Mouse (Mus musculus): ENCODE measurements around the gene Rps12-ps3.

The Rps12-ps3 gene

DNA sequence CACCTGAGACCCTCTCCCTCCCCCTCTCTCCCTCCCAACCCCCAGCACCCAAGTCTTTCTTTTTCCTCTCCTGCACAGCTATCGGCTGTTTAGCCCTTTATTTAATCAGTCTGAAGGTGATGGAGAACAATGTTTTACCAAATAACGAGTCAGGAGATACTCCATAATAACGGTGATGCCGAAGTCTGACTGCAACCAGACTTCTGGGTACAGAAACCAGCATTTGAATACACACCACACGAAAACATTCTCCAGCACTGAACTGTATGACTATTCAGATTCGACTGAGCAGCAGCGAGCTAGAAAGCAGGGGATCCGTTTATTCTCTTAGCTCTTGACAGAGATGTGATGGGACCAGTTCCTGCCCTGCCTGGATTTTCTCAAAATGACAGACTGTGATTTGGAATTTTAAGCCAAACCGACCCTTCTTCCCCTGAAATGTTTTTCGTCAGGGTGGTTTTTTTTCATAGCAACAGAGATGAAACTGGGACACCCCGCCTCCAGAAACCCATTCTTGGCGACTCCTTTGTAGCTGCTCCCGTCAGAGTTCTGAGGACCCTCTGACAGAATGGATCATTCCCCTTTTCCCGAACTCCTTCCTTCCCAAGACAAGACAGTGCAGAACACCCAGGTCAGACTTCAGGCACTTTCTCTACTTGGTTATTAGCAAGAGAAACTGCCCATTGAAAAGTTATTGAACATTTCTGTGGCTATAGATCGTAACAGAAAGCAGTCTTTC is 29.2 kb downstream of the Rps12-ps3 start:
- DNase-seq (ENCODE audit: low spot score): no peak

DNA sequence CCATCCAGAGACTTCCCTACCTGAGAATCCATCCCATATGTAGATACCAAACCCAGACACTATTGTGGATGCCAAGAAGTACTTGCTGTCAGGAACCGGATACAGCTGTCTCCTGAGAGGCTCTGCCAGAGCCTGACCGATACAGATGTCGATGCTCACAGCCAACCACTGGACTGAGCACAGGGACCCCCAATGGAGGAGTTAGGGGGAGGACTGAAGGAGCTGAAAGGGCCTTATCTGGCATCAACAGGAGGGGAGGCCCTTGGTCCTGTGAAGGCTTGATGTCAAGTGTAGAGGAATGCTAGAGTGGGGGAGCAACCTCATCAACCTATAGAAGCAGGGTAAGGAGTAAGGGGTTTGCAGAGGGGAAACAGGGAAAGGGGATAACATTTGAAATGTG is 30.7 kb downstream of the Rps12-ps3 start:
- no peak for DNase-seq (ENCODE audit: low spot score)

DNA sequence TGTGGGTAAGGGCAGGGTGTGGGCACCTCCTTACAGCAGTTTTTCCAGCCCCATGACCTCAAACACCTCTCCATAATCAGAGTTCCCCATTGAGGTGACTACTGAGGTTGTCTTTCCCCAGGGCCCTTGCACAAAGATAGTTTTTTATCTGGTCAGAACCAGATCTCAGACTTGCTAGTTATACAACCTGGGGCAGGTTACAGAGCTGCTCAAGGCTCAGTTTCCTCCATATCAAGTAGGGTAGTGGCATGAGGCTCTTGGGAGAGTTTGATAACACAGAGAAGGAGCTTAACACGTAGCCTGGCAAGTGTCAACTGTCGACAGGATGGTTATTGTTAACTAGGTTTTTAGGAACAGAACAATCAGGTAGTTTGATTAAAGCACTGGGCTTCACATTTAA is 32.8 kb downstream of the Rps12-ps3 start:
- no peak for DNase-seq (ENCODE audit: low spot score)

DNA sequence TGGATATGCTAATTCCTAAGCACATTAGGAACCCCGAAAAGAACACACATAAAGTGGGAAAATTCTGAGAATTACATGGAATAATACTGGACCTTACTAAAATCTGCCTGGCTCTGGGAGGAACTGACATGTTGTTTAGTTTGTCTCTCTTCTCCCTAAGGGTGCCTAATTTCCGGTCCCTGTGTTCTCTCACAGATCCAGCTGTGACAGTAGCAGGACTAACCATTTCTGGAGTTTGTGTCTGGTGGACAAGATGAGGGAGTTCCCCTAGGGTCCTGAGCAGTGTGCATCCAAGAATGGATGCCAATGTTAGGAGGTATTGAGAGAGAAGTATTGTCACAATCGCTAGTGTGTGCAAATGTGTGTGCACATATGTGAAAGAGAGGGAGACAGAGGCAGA is 34.3 kb downstream of the Rps12-ps3 start:
- DNase-seq (ENCODE audit: low spot score): no peak

DNA sequence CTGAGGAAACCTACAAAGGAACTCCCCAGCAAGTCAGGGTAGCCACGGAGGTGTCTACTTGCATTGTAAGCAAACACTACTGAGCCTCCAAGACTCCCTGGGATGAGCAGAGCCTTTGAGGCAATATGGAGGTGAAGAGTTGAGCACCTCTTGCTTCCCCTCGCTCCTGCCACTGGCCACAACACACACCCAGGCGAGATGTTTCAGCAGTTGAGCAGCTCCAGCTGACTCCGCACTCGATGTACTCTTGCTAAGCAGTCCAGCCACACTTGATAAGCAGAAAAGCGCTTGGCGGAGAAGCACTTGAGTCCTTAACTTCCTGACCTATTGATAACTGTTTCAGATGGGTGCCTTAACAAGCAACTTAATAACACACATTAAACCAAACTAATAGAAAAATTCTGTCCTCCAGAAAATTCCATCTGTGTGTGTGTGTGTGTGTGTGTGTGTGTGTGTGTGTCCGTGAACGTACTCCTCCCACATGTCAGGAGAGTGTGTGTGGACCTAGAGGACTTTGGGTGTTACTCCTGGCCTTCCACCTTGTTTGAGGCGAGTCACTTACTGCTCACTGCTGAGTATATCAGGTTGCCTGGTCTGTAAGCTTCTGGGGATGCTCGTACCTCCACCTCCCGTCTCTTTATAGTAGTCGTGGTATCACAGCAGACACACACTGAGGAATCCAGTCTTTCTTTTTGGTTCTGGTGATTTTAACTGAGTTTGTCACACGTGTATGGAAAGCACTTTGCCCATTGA is 34.9 kb downstream of the Rps12-ps3 start:
- DNase-seq (ENCODE audit: low spot score): no peak

DNA sequence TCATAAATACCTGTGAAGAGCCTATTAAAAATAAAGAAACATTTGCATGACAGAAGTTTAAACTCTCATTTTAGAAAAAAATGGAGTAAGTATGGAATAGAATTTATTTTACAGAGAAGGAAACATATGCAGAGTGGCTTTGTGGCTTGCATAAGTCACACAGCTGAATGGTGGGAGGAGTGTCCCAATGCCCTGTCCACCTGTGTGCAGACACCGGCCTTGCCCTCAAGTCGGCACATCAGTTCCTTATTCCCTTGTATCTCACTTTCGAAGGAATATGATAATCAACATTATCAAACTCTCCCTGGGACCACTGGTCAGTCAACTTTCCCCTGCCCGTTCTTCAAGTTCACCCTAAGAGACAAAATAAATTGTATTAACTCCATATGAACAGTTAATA is 35.8 kb downstream of the Rps12-ps3 start:
- no peak for DNase-seq (ENCODE audit: low spot score)

DNA sequence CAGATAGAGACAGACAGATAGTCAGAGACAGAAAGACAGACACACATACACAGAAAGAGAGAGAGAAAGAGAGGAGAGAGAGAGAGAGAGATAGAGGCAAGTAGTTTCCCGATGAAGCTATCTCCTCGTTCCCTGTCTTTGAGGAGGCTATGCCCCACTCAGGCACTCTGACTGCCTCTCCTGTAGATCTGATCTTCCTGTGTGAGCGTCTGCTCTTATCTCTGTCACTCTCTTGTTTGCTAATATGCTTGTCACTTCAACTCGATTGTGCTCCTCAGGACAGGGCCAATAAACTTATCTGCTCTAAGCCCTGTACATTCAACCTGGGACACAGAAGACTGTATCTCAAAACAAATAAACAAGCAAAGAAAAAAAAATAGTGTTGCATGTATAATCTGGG is 37.1 kb downstream of the Rps12-ps3 start:
- no peak for DNase-seq (ENCODE audit: low spot score)

DNA sequence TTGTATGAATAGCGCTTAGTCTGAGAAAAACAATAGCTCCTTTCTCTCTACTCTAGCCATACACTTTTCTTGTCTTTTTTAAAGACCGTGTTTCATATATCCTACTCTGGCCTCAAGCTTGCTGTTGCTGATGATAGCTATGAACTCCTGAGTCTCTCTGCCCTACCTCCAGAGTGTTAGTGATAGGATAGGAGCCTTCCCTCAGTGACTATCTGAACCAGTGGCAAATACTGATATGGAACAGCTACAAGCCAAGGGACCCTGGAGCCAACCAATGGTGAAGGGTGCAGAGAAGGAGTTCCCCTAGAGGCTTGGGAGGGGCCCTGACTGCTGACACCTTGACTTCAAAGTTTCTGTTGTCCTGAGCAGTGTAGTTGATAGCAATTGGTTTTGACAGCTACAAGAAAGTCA is 38.4 kb downstream of the Rps12-ps3 start:
- DNase-seq (ENCODE audit: low spot score): peak; percentile 89

DNA sequence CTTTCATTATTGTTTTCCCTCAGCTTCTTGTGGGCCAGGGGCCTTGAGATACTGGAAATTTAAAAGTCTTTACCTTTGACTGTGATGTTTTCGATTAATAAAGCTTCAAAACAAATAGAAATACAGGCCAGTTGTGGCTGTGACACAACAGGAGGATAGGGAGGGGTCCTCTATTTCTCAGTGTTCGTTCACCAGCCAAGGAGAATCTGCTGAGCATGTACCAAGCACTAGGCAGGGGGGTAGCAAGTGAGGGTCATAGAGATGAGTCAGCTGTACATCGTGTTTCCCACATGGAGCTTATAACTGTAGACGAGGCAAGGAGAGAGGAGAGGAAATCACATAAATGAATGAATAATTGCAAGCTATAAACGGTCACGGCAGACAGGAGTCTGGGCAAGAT is 40.6 kb downstream of the Rps12-ps3 start:
- DNase-seq (ENCODE audit: low spot score): no peak

DNA sequence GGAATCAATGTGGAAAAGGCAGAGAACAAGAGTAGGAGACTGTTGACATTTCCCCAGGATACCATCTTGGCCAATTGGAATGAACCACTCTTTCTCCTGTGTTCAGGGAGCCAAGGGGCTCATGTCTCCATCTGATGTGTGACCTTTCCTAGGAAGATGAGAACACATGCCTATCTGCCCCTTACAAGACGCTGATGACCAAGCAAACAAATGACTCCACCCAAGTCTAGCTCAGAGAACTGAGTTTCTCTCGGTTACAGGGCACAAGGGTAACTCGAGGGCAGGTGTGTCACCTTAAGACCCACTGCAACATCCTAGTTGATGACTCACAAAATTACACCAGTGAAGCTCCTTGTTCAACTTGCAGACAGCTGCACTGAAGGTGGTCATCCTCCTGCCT is 41.6 kb downstream of the Rps12-ps3 start:
- no peak for DNase-seq (ENCODE audit: low spot score)

DNA sequence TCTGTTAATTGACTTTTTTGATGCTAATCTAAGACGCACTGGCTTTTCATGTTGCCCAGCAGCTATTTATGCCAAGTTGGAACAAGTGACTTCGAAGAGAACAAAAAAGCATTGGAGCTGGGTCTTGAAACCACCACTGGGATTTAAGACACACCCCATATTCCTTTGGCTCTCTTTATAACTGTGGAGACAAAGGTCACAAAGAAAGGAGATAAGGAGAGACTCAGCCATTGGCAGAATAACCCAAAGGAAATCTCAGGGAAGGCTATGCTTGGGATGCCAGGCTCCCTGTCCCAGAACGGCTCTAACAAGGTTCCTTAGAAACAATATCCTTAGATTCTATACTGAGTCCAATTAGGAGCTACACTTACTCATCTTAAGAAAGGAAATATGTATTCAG is 44.6 kb downstream of the Rps12-ps3 start:
- DNase-seq (ENCODE audit: low spot score): no peak

DNA sequence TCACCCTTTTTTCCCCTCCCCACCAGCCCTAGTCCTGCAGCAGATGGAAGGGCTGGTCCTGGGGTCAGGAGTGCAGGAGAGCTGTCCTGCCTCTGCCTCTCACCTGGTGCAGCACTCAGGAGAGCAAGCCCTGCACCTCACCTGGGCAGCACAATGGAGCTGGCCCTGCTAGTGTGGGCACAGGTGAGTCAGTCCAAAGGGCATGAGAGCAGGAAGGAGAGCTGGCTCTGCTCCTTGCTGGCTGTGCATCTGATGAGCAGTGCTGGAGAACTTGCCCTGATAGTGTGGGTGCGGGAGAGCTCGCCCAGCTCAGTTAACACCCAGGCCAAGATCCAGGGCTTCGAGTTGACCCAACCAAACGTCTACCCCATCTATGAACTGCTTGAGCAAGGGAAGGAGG is 45.8 kb downstream of the Rps12-ps3 start:
- no peak for DNase-seq (ENCODE audit: low spot score)

DNA sequence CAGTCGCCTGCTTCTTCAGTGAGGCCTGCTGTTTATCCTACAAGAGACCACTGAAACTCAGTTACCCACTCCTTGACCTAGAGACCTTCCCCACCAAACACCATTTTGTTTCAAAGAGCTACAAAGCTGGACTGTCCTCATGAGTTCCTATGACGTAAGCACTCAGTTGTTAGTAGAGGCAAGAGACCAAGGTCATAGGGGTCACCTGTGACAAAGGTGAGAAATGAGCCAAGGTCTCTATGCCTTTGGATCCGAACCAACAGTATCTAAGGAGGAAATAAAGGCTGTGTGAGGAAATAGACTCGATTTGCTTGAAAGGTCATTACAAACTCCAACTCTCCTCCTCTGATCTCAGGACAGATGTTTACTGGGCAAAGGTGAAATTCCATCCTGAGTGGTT is 48.9 kb downstream of the Rps12-ps3 start:
- no peak for DNase-seq (ENCODE audit: low spot score)
